Mouse (Mus musculus) left cerebral cortex, postnatal 14 days (tissue): Measurements from ENCODE around the gene Rasip1. TPM values are rescaled to one million over a fixed set of nuclear protein-coding genes. Genes with fewer than 3 reads are reported as not detected.
A peak's percentile ranks its signal among the peaks of the same experiment; 100 is the strongest.

Source experiments
- DNase-seq, 2 experiments: peaks; one replicate each; pipeline ENCODE4 v3.0.0; 2021 to 2022; ENCODE audit warnings: low spot score in 2 of 2, mixed read lengths in 1 of 2
- intact Hi-C: fragments of 180-260 bp; cut with DNase I; formaldehyde crosslinking; loops from one replicate; pipeline ENCODE4 v1.15.1; 2025
- total RNA-seq, 2 experiments: library from RNA; stranded (reverse); gene quantifications; 2 replicates each; pipeline ENCODE4 v1.2.3; 2021

Rasip1 gene
- total RNA-seq, 2 experiments from 2014 or later: 11.2 to 11.3 TPM

- intact Hi-C loops: no loop called here
- DNase-seq: no peak
Measured at GRCm38 (mm10) chr7:45618316-45618715, 9.0 kb upstream of the Rasip1 start.

GRCm38 (mm10) chr7:45619592-45619991, 7.7 kb upstream of the Rasip1 start:
- intact Hi-C loops: no loop called here
- no peak for DNase-seq

- intact Hi-C loops: no loop called here
- DNase-seq: no peak
Measured at GRCm38 (mm10) chr7:45621443-45621842, 5.8 kb upstream of the Rasip1 start, which contains the start of gene Izumo1. Izumo1 (plus strand) TSS chr7:45621811.

- DNase-seq: no peak
- intact Hi-C loops: no loop called here
Measured at GRCm38 (mm10) chr7:45623507-45623906, 3.8 kb upstream of the Rasip1 start.

GRCm38 (mm10) chr7:45624718-45625117, 2.6 kb upstream of the Rasip1 start:
- no peak for DNase-seq
- intact Hi-C loops: no loop called here

- intact Hi-C loops: no loop called here
- DNase-seq: no peak
Measured at GRCm38 (mm10) chr7:45625481-45625880, 1.8 kb upstream of the Rasip1 start.

- intact Hi-C loops: no loop called here
- no peak for DNase-seq
Measured at GRCm38 (mm10) chr7:45626571-45627076, 664 bp upstream of the Rasip1 start.

GRCm38 (mm10) chr7:45628364-45629294, 1.3 kb downstream of the Rasip1 start:
- DNase-seq: peak; percentile 84 to 89
- intact Hi-C loops: no loop called here

GRCm38 (mm10) chr7:45630064-45630907, 3.0 kb downstream of the Rasip1 start:
- no peak for DNase-seq
- intact Hi-C loops: no loop called here

- peak in 1 of 2 experiments; percentile 42 for DNase-seq
- intact Hi-C loops: no loop called here
Measured at GRCm38 (mm10) chr7:45632499-45632898, 5.2 kb downstream of the Rasip1 start.

- intact Hi-C loops: no loop called here
- DNase-seq: no peak
Measured at GRCm38 (mm10) chr7:45634946-45635681, 7.8 kb downstream of the Rasip1 start.

- intact Hi-C loops: no loop called here
- no peak for DNase-seq
Measured at GRCm38 (mm10) chr7:45635711-45636688, 8.7 kb downstream of the Rasip1 start.

- intact Hi-C loops: no loop called here
Measured at GRCm38 (mm10) chr7:45637710-45638109, 10.4 kb downstream of the Rasip1 start.

GRCm38 (mm10) chr7:45638623-45639401, 11.5 kb downstream of the Rasip1 start:
- DNase-seq: peak; percentile 97 to 98
- intact Hi-C loops: no loop called here

More at GRCm38 (mm10) chr7:45637710-45638109, 10.4 kb downstream of the Rasip1 start:
- no peak for DNase-seq

- intact Hi-C loops: loop anchor here (5.0 kb wide), 1 partner anchor 58 kb away; the partner anchor contains the start of gene Car11
- DNase-seq: no peak
Measured at GRCm38 (mm10) chr7:45639561-45640027, 12.3 kb downstream of the Rasip1 start, which contains the start of gene Mamstr. Mamstr (plus strand) TSS chr7:45639977.

- intact Hi-C loops: loop anchor here (5.0 kb wide), 1 partner anchor 57 kb away; the partner anchor contains the start of gene Car11
- no peak for DNase-seq
Measured at GRCm38 (mm10) chr7:45640191-45640957, 13.1 kb downstream of the Rasip1 start.
